Mouse (Mus musculus) layer of hippocampus, postnatal 36 days (tissue): Measurements from ENCODE around the gene Ptprr. TPM values are rescaled to one million over a fixed set of nuclear protein-coding genes. Genes with fewer than 3 reads are reported as not detected.
A peak's percentile ranks its signal among the peaks of the same experiment; 100 is the strongest.

Experiments
- DNase-seq, 2 experiments: peaks; one replicate each; pipeline ENCODE4 v3.0.0; 2022
- total RNA-seq, 2 experiments: library from RNA; stranded (reverse); gene quantifications; 2 replicates each; pipeline ENCODE4 v1.2.3; 2021

Gene Ptprr
- 10 to 100 TPM; 16.1 to 18.8 TPM for total RNA-seq

DNA sequence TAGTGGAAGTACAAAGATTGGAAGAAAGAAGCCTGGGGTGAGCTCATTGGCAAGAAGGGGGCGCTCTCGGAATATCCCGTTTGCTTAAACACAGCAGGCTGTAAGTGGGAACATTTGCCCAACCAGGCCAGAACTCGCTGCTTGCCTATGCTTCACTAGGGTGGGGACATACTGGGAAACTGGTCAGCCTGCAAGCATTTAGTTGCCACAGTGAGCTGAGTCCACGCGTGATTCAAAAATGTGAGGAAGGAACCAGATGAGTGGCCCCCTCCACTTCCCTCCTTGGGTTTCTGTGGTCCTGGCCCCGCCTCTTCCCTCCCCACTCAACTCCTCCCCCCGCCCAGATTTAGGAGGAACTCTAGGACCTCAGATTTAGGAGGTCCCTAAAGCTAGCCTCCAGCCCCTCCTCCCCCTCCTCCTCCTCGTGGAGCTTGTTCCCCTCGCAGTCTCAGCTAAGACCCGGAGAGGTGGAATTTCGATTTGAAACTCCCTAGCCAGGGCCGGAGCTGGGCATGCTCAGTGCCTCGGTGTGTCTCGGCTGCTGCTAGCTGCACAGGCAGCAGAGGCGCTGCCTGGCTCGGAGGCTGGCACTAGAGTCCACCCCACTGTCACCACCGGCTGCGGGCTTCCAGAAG lies at the start of gene Ptprr:
Gene Ptprr, plus strand, starts transcription at position 369 of the 635 bp plus-strand sequence.
- peak; percentile 86 to 89 for DNase-seq

DNA sequence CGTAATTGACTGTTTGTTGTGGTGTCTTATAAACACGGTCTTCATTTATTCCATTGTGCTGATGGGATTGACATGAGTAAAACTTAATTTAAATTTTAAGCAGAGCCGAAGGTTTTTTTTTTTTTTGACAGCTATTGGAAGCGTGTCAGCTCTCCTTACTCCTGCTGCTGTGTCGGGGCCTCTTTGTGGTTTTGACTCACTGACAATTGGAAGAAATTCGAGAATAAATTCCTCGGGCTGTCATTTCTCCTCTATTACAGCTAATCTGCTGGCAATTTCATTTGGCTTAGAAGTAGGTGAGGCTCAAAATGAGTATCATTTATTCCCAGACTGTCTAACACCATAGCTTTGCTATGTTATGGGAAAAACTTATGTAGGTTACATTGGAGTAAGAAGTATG lies 41.7 kb upstream of the Ptprr start:
- no peak for DNase-seq

DNA sequence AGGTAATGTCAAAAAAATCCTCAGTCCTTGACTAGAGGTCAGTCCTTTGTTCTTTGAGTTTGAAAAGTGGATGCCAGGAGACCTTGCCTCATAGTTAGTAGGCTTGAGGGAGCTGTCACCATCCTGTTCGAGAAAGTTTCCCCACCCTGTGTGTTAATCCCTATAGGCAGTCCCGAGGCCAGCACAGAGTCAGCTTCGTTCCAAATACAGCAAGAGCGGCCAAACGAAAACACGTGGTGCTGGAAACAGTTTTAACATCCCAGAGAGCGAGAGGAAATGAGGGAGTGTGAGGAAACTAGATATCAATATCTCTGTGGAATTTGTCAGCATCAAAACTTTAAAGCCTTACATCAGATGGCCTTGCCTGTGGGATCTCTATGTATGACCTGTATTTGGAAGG lies 39.0 kb upstream of the Ptprr start:
- no peak for DNase-seq

DNA sequence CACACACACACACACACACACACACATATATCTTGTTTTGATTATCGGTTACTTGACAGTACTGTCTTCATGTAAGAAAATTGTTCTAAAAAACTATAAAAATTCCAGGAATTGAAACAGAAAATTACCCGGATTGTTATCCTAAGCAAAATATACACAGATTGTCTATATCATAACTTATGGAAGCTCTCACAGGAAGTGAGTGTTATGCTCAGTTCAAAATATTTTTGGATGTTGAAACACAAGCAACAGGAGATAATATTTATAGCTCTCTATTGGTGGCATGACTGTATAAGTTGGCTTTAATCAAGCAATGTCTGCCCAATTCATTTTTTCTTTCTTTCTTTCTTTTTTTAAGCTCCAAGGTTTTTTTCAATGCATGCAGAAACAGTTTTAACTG lies 38.0 kb upstream of the Ptprr start:
- no peak for DNase-seq

DNA sequence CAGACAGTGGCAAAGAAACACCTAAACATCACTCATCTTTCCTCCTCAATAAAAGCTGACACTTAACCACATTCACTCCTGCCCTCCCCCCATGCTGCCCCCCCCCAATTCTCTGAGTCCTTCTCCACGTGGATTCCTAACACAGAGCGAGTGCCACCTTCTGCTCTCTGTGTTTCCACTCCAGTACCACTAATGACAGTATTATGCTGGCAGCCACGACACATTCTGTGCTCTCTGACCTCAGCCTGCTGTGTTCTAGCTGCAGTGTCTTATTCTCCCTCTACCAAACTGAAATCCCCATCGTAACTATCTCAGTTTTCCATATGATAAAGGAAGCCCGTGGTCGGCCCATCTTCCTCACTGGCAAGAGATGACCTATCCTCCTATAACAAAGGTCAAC lies 33.7 kb upstream of the Ptprr start:
- DNase-seq: no peak

DNA sequence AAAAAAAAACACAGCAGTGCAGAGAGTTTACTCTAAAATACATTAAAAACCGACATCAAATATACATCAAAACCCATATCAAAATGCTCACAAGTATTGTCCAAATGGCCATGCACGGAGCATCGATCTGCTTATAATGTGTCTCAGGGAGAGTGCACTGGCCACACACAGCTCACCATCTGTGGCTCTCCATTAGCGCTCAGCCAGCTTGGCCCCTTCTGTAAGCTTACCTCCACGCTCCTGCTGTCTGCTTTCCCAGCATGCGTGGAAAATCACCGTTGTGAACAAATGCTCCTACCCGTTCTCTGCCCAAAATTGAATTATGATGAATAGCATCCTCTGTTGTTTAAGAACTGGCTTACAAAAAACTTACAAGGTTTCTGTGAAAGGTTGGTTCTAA lies 16.2 kb upstream of the Ptprr start:
- DNase-seq: peak; percentile 10 to 11

DNA sequence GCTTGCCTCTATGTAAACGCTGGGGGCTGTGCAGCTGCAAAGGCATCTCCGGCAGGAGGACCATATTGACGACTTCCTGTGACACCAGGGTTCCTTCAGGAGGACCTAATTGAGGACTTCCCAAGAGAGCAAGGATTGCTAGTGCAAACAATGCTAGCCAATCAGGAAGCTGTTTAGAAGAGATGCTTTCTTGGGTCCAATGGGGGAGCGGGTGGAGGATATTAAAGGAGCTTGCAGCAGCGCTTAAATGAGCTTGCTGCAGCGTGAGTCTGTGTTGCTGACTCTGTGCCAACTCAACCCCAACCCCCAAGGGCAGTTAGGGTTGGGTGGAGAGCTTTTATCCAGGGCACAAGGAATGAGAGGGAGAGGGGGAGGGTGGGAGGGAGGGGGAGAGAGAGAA lies 11.3 kb upstream of the Ptprr start:
- no peak for DNase-seq

DNA sequence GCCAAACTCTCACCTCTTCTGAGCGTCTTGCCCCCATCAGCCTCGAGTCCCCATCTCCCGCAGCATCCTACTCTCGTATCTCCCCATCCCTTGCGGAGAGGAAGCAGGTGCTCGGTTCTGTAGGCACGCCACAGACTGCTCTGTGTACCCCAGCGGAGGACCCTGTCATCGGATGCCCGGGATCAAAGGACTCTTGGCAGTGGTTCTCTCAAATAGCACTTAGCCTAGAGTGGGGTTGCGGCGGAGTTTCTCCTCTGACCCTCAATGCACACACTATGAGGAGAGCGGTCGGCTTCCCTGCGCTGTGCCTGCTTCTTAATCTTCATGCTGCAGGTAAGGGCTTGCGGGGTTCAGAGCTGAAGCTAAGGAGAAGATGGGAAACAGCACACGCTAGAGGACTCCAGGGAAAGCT lies 473 bp downstream of the Ptprr start:
- DNase-seq: no peak

DNA sequence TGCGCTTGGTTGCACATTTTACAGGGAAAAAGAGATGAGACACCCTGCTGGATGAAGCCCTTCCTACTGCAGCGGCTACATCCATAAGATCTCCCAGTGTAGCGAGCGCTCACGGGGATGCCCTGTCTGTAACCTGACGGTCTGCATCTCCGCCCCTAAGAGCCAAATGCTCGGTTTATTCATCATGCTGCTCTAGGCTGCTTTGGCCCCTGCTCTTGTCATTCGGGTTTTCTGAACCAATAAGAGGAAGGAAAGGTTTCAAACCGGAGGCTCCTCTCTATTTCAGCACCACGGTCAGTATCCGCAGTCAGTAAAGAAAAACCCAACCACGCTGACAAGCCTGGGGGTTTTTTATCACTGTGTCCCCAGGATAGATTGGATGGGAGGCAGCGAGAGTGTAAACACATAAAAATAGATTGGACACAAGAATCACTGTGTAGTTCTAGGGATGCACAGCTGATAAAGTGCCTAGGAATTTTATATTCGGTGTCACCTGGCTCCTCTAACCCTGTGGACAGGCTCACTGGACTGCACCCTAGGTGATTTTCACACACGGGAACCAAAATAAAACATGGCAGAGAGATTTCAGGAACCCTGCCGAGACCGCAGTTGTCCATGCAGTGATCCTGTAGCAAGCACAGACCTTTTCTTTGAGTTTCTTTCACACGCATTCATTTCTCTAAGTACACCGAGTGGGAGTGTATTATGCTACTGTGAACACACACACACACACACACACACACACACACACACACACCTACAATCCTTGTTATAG lies 1.3 kb downstream of the Ptprr start:
- DNase-seq: peak; percentile 40 to 48

DNA sequence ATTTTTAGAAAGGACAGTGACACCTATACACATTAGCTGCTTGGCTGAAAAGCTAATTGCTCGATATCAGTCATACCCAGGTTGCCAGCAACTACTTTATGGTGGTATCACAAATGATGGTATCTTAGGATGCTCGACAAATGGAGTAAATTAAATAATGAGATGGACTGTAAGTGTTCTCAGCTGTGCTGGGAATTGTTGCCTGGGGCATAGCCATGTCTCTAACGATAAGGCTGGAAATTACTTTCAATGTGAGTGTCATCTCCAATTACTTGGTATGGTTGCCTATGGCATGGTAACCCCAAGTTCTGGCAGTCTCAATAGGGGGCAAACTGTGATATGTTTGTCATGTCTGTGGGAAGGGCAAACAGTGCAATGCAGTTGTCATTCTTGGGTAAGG lies 3.1 kb downstream of the Ptprr start:
- DNase-seq: no peak

DNA sequence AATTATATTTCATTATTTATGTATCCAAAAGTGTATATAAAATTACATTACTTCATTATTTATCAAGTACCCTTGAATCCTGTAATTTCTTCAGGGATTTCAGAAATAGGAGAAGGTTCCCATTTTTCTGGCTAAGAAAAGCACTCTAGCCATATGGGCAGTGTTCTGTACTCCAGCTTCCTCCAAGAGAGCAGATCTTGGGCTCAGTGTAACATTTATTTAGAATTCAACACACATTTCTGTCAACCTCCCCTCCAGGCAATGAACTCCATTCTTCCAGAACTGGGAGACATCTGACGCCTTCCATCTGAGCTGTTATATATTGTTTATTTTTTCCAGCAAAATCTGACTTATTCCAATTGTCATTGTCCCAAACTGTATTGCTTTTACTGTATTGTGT lies 20.1 kb downstream of the Ptprr start:
- DNase-seq: peak in 1 of 2 experiments; percentile 3

DNA sequence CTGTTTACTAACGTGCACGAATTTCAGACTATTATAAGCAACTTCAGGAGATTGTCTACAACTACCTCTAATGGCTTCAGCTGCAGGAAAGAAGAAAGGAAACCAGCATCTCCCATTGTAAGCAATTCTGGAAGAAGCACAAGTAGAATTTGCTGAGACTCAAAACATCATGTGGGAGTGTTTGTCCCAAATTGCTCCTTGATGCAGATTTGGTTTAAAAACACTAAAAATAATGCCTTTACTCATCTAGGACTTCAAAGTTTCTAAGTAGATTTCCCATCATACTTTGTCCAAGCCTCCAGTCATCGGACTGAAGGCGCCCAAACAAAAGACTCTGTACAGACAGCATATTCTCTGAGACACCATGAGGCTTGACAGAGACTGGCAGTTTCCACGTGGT lies 57.9 kb downstream of the Ptprr start:
- DNase-seq: no peak

DNA sequence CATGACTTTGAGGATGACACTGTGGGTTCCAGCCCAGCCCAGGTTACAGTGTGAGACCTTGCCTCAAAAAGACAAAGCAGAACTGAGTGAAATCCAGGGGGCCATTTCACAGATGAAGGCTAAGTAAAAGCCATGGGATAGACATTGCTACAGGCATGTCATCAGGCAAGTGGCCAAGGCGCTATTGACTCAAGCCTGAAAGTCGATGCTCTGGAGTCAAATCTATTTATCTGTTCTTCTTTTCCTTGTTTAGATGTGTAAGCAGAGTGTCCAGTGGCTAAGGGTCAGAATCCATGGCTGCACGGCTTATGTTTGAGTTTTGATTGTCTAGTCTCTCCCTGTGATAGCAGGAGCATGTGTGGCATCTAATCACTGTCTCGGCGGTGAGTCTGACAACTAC lies 60.6 kb downstream of the Ptprr start:
- DNase-seq: no peak

DNA sequence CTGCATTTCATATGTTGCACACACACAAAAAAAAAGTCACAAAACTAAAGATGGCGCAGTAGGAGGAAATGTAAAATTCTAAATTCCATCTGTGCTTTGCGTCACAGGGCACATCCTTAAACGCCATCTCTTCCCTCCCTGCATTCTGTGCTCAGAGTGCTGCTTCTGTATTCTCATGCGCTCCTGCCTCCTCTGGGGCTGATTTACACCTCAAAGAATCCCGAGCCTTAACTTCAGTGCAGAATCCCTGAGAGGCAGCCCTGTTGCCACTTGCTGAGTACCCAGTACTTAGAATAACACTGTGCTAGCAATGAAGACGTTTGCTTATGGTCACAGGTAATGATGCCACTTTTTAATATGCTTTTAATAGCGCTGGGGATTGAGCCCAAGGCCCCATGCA lies 61.4 kb downstream of the Ptprr start:
- no peak for DNase-seq

DNA sequence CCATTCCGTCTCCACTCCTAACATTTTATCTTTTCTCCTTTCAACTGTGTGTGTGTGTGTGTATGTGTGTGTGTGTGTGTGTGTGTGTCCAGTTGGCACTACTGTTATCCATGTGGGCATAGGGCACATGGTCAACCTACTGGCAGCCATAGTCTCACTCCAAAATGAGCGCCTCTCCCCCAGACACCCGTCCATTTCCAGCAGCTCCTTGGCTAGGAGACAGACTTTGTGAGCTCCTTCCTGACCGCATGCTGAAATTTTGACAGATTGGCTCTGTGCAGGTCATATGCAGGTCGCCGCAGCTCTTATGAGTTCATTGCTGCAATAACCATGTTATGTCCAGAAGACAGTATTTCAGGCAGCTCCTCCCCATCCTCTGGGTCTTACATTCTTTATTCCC lies 62.8 kb downstream of the Ptprr start:
- no peak for DNase-seq

DNA sequence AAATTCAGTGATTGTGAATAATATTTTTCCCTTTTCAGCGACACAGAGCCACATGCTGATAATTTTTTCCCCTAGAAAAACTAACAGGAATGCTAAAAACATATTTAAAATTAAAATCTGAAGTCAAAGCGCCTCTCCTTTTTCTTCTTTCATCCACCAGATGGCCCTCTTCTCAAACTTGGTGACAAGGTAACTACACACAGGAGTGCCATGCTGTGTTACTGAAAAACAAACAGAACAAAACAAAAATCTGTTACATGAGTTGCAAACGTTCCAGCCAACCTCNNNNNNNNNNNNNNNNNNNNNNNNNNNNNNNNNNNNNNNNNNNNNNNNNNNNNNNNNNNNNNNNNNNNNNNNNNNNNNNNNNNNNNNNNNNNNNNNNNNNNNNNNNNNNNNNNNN lies 66.0 kb downstream of the Ptprr start:
- DNase-seq: peak in 1 of 2 experiments; percentile 7

DNA sequence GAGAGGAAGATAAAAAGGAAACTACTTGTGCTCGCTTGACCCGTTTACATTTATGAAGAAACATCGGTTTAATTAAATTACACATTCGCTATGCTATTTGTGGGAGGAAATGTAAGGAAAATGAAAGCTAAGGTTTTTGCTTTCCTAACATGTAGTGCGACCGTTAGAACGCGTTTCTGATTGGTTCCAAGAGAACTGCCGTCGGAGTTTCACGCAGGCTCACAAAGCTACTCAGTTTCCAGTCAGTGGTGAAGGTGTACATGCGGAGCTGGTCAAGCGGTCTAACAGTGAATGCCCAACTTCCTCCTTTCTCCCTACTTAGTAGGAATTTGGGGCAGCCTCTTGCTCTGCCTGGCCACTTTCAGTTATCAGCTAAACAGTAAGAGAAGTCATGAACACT lies 78.5 kb downstream of the Ptprr start:
- no peak for DNase-seq

DNA sequence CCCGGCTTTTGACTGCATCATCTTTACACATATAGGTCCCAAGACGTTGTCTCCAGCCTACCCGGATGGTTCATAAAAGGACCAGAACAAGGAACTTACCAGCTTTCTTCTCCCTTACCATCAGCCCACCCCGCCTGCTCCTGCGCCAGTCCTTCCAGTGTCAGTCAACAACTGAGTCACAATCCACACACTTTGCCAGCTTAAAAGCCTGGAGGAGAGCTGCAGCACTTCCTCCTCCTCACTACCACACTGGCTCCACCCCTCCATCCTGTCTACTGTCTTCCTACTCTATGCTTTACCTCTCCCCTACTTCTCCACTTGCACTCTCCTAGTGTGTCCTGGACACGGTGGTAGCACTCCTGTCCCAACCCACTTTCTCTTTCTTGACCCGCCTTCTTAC lies 80.5 kb downstream of the Ptprr start:
- no peak for DNase-seq

DNA sequence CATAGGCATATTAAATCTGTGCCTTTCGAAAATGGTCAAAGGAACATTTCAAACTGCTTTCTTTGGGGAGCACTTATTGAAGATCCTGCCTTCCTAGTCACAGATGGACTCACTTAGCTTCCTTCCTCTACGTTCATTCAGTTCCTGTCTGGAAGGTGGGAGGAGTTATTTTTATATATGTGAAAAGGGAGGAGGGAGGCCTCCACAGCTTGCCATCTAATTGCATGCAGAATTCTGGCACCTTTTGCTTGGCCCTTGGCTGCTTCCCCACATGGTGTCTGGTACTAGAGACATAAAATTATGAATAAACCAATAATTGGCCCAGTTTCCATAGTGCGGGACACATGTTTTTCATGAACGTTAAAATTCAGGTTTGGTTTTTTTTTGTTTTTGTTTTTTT lies 90.2 kb downstream of the Ptprr start:
- peak; percentile 33 to 41 for DNase-seq

DNA sequence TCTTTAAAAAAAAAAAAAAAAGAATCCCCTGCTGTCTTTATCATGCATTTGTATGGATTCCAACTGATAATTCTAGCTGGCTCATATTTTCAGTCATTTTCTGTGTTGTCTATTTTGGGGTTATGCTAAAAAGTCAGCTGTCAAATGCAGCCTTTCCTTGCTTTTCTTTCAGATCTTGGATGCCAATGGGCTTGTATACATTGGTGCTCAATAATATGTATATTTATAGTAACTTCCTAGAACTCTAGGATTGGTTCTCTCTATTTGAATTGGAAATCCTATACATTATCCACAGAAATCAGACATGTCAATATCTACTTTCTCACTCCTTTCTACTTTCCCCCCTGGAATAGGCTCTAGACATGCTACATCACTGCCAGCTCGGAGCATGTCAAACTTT lies 90.7 kb downstream of the Ptprr start:
- no peak for DNase-seq

DNA sequence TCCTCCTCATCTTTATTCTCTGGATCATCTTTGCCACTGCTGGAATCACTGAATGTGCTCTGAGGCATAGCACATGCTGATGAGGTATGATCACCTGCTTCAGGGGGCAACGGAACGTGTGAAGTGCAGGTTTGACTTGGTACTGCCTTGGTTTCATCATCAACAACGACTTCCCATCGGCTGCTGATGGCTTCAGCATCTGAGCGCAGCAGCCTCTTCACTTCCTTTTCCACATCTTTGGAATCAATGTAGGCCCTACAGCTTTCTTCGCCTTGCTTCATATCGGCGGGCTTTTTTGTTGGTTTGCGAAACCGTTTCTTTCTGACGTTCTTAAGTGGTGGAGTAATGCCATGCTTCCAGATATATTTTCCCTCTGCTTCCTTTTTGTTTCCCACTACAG lies 94.9 kb downstream of the Ptprr start:
- DNase-seq: no peak

DNA sequence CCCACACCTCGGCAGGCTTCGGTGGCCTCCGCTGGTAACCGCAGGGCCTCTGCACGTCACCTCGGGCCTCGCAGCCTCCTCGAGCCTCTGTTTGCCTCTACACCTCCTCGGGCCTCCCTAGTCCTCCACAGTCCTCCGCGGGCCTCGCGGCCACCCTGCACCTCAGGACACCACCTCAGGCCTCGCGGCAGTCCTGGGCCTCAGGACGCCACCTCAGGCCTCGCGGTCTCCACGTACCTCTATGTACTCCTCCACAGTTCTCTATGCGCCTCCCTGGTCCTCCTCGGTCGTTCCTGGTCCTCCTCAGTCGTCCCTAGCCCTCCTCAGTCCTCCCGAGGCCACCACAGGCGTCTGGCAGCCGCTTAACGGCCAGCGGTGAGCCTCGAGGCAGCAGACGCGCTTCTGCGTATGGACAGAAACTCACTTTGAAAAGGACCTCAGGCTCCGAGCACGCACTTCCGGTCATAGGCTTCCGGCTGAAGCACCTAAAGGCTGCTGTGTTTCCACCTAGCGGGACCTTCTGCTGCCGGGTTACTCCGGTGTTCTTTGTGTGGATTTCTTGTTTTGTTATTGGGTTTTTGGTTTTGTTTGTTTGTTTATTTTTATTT lies 96.0 kb downstream of the Ptprr start, which contains the start of gene 4933416C03Rik:
Gene 4933416C03Rik, minus strand, starts transcription at position 51 of the 608 bp plus-strand sequence.
- no peak for DNase-seq

DNA sequence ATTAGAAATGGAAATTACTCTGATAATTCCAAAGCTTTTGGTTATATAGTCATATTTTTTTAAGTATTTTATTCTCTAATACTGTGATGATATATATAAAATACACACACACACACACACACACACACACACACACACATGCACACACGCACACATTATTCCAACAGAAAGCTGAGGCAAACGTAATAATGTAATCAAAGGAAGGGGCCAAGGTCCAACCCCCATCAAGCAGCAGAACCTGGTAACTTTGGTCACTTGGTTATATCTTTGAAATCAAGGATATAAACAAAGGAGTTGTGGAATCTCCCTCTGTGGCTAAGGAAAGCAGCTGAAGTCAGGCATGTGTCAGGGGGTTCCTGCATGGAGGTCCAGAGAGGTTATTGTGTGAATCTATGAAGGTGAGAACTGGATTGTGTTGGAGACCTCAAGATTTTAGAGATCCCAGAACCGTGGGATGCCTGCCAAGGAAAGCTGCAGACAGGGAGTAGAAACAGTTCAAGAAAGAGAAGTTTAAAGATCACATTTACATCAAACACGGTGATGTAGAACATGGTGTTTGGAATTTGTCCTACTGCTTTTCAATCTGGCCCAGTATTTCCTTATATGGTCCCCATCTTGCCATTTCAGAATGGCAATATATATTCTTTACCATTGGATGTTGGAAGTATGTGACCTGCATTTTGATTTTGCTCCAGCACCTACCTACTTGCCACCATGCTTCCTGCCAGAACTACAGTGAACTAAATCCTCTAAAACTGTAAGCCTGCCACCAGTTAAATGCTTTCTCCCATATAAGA lies 98.1 kb downstream of the Ptprr start:
- no peak for DNase-seq
